Mouse (Mus musculus) cerebellum, postnatal 25 days (tissue): Measurements from ENCODE around the gene Fgr.
A peak's percentile ranks its signal among the peaks of the same experiment; 100 is the strongest.

Source experiments
- DNase-seq, 2 experiments: peaks; one replicate each; pipeline ENCODE4 v3.0.0; 2021; ENCODE audit warnings: mixed read lengths in 2 of 2

Fgr gene

DNA sequence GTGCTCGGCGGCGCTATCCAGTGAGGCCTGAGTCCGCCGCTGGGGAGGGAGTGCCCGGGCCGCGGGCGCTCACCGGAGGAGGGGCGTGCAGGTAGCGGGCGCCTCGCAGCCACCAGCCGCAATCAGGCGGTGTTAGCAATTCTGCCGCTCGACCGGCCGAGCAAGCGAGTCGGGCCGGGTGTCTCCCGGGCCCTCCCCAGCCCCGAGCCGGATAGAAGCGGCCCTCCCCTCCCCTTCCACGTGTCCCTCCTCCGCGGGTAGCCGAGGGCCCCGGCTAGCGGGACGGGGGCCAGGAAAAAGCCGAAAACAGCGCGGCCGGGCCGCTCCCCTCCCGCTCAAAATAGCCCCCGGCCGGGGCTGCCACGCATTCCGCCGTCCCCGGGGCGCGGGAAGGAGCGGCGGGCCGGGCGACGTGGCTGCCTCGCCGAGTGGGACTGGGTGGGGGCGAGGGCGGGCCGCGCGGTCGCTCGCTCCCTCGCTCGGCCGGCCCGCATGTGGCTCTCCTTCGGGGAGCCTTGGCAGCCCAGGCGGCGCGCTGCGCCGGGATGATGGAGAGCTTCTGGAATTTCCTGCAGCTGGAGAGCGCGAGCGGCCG is 64.7 kb downstream of the Fgr start:
- DNase-seq = peak; percentile 58 to 74

DNA sequence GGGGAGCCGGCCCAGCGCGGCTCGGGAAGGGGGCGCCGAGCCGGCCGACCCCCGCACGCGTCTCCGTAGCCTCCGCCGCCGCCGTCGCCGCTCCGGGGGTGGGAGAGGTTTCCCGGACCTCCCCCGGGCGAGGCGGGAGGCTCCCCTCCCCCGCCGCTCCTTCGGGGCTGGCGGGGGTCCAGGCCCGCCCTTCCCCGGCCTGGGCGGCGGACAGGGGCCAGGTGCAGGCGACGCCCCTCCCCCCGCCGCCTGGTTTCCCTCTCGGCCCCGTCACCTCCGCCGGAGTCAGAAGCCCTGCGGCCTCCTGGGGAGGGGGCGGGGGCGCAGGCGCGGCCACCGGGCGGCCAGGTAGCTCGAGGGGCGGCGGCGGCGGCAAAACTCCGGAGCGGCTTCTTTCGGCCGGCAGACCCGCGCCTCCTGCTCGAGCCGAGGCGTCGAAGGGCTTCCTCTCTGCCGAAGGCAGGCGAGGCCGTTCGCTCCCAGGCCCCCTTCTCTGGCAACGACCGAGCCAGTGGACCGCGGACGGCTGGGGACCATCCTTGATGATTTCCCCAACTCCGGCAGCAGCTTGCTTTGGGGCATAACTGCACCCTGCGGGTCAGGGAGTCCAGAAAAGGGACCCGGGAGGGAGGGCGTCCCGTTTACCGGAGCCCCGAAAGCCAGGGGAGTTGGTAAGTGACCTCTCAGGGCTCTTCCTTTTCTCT is 65.4 kb downstream of the Fgr start:
- DNase-seq = peak in 1 of 2 experiments; percentile 70

DNA sequence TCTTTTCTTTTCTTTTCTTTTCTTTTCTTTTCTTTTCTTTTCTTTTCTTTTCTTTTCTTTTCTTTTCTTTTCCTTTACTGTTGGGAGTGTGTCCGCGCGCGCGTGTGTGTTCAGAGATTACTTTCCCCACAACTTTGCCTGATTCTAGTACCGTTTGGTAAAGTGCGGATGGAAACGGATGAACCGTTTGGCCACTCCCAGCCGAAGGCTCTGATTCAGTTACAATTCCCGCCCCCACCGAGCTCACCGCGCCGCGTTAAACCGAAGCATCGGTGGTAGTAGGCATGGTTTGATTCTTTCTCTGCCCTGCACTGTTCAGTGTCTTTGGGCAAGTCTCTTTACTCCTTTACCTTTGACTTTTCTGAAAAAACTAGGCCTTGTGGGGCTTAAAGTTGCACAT is 65.9 kb downstream of the Fgr start:
- no peak for DNase-seq

DNA sequence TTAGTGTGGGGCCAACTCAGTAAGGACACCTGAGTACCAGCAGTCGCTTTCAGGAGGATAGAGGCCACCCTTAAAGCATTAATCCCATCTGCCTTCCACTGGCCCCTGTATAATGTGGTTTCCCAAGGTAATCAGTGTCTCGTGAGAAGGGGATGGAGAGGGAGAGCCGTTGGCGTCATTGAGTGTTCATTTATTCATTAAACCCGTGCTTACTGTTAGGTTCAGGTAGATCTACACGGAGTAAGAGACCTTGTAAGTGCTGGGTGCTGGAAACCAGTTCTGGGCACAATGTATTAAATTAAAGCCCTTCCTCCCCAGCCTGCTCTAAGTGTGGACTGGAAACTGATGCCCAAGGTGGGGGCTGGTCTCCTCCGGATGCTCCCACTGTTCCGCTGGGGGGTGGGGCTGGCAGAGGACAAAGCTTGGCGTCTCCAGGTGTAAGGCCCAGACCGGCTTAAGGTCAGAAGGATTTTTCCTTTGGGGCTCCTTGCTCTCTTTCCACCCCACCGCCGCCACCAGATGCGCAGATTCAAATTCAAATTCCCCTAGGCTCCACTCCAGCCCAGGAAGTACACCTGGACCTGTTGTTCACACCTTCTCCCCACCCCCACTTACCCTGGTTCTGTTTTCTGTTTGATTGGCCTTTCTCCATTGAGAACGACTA is 66.5 kb downstream of the Fgr start:
- DNase-seq = no peak

DNA sequence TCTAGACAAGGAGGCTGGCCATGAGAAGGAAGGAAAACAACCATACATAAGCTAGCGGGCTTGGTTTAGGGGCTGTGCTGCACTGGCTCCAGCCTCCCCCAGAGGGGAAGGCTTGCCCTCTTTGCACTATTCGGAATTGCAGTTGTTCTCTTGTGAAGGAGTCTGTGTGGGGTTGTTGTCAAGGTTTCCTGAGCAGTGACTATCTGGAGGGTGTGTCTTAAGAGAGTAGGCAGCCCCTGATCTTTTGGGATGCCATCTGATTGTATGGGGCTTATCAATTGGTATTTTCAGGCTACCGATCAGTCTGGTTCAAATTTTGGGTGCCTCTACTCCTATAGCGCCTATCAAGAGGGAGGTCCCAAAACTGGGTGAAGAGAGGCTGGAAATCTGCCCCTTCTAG is 68.3 kb downstream of the Fgr start:
- no peak for DNase-seq

DNA sequence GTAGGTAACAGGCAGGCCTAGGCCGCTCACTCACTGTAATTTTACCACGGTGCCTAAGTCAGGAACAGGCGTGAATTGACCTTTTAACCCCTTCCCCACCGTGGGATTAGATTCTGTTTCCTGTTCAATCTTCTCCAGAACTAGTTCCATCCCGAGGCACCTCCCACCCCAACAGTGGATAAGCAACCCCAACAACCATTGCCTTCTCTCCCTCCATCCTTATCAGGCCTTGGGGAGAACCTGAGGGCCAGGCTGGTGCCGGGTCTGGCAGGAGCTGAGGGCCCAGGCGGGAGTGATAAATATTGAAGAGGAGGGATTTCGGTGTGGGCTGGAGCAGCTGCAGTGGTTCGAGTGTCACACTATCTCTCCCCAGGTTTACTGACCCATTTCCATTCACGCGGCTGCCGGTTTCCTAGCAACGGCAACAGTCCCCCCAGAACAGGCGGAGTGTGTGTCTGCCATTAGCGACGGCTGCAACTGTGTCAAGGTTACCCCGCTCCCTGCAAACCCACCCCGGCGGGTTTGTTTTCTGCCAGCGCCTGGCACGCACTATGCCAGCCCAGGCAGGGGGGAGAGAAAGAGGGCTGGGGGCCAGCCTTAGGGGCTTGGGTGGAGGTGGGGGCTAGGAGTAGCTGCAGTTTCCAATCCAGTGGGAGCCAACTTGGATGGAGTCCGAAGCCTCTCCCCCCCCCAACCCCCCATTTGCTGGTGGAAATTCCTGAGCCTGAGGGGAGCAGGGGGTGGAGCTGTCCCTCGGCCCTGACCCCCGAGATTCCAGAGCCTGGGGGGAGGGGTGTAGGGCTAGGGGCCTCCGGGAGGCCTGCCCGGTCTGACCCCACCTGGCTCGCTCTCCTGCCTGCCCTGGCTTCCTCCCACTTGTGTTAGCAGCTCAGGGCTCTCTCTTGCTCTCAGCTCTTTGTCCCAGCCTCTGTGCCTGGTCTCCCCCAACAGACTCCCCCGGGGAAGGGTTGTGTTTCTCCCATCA is 69.0 kb downstream of the Fgr start:
- peak in 1 of 2 experiments; percentile 57 for DNase-seq

DNA sequence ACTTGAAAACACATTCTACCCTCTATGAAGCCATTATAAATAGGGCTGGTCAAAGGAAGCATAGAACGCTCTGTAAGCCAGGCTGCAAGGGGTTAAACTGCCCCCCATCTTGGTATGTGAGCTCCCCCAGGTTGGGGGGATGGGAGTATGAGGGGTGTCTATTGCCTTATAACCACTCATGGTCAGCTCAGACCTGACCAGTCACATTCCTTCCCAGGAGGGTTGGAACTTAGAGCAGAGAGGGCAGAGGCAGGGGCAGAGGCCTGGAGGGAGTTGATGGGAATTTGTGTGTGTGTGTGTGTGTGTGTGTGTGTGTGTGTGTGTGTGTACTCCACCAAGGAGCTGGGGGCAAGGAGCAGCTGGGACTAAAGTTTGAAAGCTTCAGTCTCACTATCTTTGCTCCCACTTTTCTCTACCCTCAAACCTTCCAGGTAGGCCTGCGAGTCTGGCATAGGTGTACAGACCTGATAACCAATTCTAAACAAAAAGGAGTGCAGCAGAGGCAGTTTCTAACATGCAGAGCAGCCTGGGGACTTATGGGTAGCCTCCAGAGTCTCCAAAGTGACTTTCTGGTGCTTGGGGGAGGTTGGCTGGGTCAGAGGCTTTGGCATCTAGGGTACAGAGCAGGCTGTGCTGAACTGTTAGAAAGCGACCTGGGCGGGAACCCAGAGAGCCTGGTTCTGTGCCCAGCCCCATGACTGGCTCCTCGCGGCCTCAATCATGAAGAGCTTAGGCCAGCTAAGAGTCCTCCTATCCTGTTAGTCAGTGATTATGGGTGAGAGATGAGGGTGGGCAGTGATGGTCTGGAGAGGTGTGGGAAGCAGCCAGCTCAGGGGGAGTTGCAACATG is 70.1 kb downstream of the Fgr start:
- peak; percentile 77 to 80 for DNase-seq

DNA sequence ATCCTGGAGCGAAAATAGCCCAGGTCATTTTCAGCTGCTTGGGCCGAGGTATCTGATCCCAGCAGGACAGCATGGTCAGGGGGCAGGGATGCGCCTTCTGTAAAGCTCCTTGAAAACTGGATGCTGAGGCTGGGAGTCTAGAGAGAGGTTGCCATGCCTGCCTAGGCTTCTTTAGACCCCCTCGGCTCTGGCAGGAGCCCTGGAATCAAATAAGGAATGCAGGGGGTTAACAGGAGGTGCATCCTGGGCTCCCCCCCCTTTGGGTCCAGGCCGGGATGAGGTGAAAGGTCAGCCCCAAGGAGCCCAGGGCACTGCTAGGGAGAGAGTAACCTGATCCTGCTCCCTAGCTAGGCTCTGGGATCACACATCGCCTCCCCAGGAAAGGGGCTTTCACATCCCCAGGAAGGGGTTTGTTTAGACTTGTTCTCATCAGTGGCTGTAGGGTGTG is 70.8 kb downstream of the Fgr start:
- DNase-seq = peak in 1 of 2 experiments; percentile 24

DNA sequence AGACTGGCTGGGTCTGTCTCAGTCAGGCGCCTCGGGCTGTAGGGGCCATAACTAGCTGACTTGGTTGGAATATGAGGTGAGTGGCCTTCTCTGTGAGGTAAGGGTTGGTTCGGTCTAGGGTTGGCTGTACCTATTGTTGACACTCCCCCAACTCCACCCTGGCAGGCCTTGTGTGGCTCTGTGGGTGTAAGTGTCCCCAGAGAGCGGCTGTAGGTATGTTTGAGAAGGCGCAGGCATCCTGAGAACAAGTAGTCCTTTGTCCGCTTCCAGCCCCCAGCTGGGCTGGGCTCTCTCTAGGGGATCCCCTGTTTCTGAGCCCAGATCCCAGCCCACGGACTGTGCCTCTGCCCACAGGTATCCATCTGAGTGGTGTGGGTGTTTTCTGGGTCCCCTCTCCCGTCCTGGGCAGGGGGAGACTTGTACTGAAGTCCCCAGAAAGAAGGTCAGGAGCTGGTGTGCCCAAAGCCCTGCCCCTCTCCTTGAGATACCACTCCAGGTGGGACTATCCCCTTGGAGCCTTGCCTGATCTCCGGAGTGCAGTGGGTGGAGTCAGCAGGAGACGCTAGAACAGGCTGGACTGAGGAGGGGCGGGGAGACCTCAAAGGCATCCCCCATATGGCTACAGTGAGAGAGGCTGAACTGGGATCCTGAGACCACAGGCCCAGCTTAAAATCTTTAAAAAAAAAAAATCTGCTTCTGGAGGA is 72.0 kb downstream of the Fgr start:
- peak in 1 of 2 experiments; percentile 43 for DNase-seq

DNA sequence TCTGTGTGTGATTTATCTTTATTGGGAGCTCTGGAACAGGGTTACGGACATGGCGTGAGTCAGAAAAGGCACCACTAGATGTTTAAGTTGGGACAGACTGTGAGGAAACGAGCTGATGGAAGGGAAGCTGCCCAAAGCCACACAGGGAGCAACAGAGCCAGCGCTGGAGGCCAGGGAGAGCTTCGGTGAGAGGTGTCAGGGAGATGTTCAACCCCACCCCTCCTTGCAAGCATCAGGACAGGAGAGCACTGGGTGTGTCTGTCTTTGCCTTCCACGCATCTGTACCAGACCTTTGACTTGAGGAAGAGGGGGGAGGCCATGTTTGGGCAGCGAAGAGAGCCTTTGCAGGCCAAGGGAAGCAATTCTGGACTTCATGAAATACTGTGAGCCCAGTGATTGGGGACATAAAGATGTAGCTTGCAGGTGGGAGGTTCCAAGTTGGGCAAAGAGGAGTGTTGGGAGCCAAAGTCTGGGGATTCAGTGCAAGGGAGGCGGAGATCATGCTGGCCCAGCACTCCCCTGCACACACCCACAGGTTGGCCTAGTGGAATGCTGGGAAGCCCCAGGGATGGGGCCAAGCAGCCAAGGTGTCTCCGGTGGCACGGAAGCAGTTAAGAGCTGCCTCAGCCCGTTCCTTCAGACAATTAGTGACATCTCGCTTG is 72.9 kb downstream of the Fgr start:
- peak; percentile 56 to 58 for DNase-seq

DNA sequence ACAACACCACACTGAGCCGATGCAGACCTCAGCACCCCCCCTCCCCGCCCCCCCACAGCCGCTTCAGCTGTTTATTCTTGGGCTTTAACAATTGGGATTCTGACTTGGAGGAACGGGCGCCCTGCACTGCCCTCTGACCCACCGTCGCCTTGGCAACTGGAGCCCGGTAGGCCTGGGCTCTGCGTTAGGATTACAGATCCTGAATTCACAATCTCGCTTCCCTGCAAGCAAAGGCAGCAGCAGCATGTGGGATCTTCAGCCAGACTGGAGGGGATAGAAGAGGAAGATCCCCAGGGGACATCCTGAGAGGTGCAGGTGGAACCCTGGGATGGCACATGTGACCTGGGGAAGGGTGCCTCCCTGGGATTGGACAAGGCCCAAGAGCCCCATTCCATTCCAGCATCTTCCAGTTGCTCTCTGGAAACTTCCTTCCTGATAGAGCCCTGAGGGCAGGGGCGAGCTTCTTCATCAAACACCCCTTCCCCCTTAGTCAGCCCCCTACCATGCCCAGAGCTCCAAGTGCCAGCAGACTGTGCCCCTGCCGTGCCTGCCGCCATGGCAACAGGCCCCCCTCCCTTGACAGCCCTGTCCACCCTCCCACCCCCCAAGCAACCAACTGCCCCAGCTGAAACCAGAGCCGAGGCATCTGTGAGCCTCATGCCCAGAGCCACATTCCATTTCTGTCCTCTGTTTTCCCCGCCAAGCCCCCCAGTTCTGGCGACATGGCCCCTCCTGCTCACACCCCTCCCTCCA is 73.6 kb downstream of the Fgr start:
- peak in 1 of 2 experiments; percentile 49 for DNase-seq

DNA sequence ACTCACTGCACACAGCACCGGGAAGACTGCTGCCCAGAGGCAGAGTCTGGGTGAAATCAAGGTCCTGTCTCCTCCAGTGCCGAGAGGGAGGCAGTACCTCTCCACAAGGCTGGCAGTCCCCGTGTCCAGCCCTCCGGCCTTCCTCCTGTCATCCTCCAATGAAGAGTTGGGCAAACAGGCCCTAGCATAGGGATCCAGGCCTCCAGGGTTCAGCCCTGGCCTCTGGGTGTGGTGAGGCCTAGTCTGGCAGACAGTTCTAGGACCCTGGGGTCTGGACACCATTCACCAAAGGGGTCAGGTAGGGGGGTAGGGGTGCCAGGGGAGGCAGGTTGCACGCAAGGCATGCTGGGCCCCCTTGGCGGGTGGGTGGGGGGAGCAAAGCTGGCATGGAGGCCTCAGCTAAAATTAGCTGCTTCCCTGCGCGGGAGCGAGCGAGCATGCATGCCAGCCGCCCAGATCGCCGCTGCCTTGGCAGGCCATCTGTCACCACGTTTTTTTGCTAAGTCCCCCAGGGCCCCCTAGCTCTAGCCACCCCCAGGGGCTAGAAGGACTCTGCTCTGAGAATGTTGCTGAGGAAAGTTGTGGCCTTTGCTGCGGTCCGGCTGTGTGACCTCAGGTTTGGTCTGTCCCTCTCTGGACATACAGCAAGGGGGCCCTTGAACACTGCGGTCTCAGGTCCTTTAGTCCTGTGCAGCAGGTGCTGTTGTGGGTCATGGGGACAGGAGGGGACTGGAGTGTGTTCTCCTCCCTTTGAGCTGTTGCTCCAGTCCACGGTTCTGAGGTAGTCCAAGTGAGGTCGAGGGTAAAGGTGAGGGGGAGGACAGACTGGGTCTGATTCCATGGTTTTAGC is 75.4 kb downstream of the Fgr start:
- DNase-seq = peak; percentile 82 to 86

DNA sequence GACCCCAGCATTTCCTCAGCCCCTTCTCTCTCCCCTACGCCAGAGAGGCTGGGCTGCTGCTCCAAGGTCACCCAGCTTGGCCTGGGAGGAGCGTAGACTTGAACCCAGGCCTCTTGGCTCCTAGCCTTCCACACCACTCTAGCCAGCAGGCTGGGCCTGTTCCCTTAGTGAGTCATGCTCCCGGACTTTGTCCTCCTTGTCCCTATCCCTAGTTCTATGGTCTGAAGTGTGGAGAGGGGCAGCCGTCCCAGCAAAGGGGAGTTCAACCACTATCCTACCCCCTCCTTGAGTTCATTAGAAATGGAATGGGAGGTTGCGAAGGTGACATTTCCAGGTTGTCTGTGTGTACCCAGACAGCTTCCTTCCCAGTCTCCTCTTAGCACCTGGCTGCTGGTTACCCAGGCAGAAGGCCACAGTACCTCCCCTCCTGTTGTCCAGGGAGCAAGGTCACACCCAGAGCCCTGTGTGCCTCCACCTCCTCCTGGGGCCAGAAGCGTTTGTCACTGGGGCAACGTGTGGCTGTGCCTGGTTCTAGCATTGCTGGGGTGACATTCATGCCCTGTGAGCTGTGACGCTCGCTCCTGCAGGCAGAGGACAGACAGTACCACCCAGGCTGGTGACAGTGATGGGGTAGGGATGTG is 76.4 kb downstream of the Fgr start:
- peak in 1 of 2 experiments; percentile 44 for DNase-seq

DNA sequence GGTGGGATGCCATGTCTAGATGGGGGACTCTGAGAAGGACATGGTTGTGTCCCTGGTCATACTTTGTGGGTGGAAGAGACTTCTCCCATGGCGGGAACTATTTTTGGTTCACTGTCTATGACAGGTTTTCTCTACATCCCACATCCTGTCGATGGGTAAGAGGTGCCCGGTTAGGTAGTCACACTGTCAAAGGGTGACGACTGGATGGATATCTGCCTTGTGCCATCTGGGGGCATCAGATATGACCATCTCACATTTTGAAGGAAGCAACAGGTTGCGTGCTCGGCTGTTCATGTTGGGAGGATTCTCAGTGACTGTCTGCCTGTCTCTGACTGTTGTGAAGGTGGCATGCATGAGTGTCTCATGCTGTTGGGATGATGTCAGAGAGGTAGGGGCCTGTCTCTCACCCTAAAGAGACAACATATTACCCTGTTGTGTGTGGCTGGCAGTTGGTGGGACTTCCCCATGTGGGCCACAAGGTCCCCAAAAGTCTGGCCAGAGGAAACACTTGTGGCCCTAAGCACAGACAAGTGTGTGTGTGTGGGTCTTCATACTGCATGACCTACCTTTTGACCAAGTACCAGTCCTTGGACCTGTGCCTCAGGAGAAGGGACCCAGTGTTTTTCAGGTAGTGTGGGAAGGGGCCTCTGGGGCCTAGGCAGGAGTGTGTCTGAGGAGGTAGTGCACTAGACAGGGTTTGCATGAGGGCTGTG is 77.1 kb downstream of the Fgr start:
- DNase-seq = peak in 1 of 2 experiments; percentile 35

DNA sequence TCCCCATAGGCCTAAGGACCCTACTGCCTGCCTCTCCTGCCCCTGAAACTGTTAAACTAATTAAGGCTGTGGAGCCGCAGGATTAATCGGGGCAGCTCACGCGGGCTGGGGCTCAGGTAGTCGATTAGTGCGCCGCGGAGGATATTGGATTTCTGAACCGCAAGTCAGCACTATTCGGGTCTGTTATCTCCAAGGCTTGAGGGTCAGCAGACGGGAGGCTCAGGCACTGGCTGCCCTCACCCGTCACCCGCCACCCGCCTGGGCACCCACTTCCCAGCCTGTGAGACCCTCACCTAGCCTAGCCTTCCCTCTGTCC is 77.6 kb downstream of the Fgr start:
- peak in 1 of 2 experiments; percentile 20 for DNase-seq
